Mouse (Mus musculus) brain, embryonic 14.5 days (tissue): ENCODE measurements around the gene Gm17349. TPM values are rescaled to one million over a fixed set of nuclear protein-coding genes. Genes with fewer than 3 reads are reported as not detected.
"Not testable (repeated sequence)": the region's sequence is repeated elsewhere in the genome, so short reads cannot be mapped to it uniquely, and the experiment has no call there.

Source experiments
- DNase-seq: peaks from one replicate; pipeline ENCODE4 v3.0.0-alpha.2; 2011; ENCODE audit warnings: low read depth
- CTCF ChIP-seq: fragments of 200-500 bp; IDR thresholded peaks from 2 replicates; pipeline ENCODE4 v1.5.1; 2012; ENCODE audit warnings: inconsistent platforms, mild to moderate bottlenecking, moderate library complexity, borderline replicate concordance; ENCODE audit not compliant: insufficient read depth, insufficient read length; ENCODE audit errors: extremely low read depth
- POLR2A ChIP-seq: fragments of 200-500 bp; IDR thresholded peaks from 2 replicates; pipeline ENCODE4 v1.6.1; 2012; ENCODE audit warnings: mild to moderate bottlenecking, inconsistent platforms, borderline replicate concordance; ENCODE audit not compliant: poor library complexity, insufficient read depth, insufficient read length, severe bottlenecking; ENCODE audit errors: extremely low read depth
- polyA plus RNA-seq: library from polyadenylated mRNA; depleted of rRNA; stranded (reverse); fragments of >200 nt; gene quantifications from 2 replicates; pipeline ENCODE4 v1.2.3, GENCODE M21; 2012

Gm17349 gene
- polyA plus RNA-seq, 1 experiment: not detected

GRCm38 (mm10) chr15:99704041-99704681 is 1.1 kb downstream of the Gm17349 start:
- no peak for TF ChIP-seq POLR2A
- TF ChIP-seq CTCF: no peak
- DNase-seq: peak; percentile 26

GRCm38 (mm10) chr15:99703676-99704040 is 1.6 kb downstream of the Gm17349 start:
- no peak for TF ChIP-seq CTCF
- TF ChIP-seq POLR2A: no peak

GRCm38 (mm10) chr15:99703104-99703503 is 2.2 kb downstream of the Gm17349 start:
- peak; percentile 24 for DNase-seq
- TF ChIP-seq CTCF (no peak), POLR2A (no peak)

More at GRCm38 (mm10) chr15:99703676-99704040, 1.6 kb downstream of the Gm17349 start:
- no peak for DNase-seq

- DNase-seq: peak; percentile 99
- TF ChIP-seq POLR2A (peak; percentile 91), CTCF (peak; percentile 89)
Measured at GRCm38 (mm10) chr15:99701999-99702900, 3.0 kb downstream of the Gm17349 start, which contains the start of gene Smarcd1. Smarcd1 (plus strand) TSS chr15:99702129.

GRCm38 (mm10) chr15:99701640-99701998 is 3.7 kb downstream of the Gm17349 start:
- not testable (repeated sequence) for DNase-seq

GRCm38 (mm10) chr15:99700219-99701106 is 4.8 kb downstream of the Gm17349 start:
- TF ChIP-seq POLR2A (no peak), CTCF (no peak)
- no peak for DNase-seq

DNA sequence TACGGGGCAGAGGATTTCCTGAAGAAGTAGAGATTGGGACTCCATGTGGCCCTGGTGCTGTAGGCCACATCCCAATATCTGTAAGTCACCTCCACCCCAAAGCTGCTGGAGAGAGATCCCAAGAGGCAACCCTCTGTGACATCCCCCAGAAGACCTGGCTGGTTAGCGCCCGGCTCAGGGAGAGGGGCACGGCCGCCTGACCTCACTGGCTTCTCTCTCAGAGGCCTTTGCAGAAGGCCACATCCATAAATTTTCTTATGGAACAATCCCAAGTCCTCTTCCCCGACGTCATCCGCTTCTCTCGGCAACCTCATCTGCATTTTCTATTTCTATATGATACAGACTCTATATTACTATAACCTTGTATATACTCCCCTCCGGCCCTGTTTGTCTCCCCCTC is 5.6 kb downstream of the Gm17349 start:
- no peak for DNase-seq
- TF ChIP-seq CTCF (no peak), POLR2A (no peak)

GRCm38 (mm10) chr15:99698533-99699085 is 6.7 kb downstream of the Gm17349 start:
- TF ChIP-seq POLR2A: no peak
- no peak for TF ChIP-seq CTCF
- peak; percentile 12 for DNase-seq

DNA sequence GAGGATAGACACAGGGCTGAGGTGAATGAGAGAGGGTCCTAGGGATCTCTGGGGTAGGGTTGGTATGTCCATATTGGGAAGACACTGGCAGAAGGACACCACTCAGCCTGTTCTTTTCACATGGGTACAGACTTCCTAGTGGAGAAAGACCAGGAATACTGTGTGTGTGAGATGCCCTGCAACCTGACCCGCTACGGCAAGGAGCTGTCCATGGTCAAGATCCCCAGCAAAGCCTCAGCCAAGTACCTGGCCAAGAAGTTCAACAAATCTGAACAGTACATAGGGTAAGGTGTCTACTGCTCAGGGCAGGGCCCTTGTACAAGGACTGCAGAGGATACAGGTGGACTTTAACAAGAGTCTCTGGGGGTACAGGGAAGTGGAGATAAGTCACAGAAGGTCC is 8.0 kb downstream of the Gm17349 start:
- no peak for DNase-seq
- no peak for TF ChIP-seq CTCF
- no peak for TF ChIP-seq POLR2A

DNA sequence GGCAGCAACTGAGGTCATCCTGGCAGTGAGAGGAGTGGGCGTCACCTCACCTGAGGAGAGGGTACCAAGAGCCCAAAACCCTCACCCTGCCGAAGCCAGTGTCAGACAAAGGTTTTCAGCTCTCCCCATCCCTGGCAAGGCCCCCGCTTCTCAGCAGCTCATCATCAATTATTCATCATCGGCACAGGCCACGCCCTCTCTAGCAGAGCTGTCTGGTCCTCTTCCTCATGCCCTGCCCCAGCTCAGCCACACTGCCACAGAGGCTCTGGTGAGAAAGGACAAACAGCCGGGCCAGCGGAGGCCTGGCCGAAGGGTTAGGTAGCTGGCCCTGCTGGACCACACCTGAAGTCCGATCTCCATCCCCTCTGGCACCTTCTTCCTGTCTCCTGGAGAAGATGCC is 13.3 kb downstream of the Gm17349 start:
- TF ChIP-seq POLR2A: no peak
- no peak for TF ChIP-seq CTCF
- DNase-seq: no peak

DNA sequence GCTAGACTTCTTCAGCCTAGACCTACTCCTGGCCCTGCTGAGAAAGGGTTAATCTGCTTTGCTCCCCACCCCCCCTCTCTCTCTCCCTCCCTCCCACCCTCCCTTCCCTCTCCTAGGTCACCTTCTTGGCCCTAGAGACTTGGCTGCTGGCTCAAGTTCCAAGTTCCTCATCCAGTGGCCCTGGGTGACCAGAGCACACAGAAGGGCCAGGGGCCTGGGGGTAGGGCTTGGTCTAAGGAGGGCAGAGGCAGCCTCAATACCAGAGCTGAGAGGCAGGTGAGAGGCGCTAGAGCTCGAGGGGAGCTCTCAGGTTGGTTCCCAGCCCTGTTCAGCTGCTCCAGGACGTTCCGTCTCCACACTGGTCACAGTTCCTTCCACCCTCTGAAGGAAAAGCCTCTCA is 14.4 kb downstream of the Gm17349 start:
- TF ChIP-seq POLR2A: no peak
- TF ChIP-seq CTCF: no peak
- DNase-seq: no peak
